Mouse (Mus musculus) layer of hippocampus, postnatal 25 days (tissue): ENCODE measurements around the gene Hoxc10. TPM values are rescaled to one million over a fixed set of nuclear protein-coding genes. Genes with fewer than 3 reads are reported as not detected.

Experiments used
- DNase-seq, 2 experiments: peaks; one replicate each; pipeline ENCODE4 v3.0.0; 2022; ENCODE audit warnings: mixed read lengths in 2 of 2, low spot score in 1 of 2; ENCODE audit errors: extremely low spot score in 1 of 2
- total RNA-seq, 2 experiments: library from RNA; stranded (reverse); gene quantifications; 2 replicates each; pipeline ENCODE4 v1.2.3; 2021

The Hoxc10 gene
- total RNA-seq, 2 experiments from 2014 or later: not detected

GRCm38 (mm10) chr15:102965892-102966775 is 462 bp upstream of the Hoxc10 start:
- DNase-seq: no peak

- DNase-seq: no peak
These were observed 615 bp downstream of the Hoxc10 start, which contains the start of gene Hoxc5 for GRCm38 (mm10) chr15:102967312-102967510. Gene Hoxc5, plus strand, starts transcription at chr15:102967443.

GRCm38 (mm10) chr15:102967511-102968397 is 1.2 kb downstream of the Hoxc10 start:
- DNase-seq: no peak

GRCm38 (mm10) chr15:102969296-102969695 is 2.7 kb downstream of the Hoxc10 start:
- no peak for DNase-seq

GRCm38 (mm10) chr15:102970740-102971139 is 4.1 kb downstream of the Hoxc10 start:
- DNase-seq: peak in 1 of 2 experiments; percentile 33

- DNase-seq: no peak
These were observed 5.7 kb downstream of the Hoxc10 start for GRCm38 (mm10) chr15:102972254-102972653.

- no peak for DNase-seq
These were observed 6.2 kb downstream of the Hoxc10 start for GRCm38 (mm10) chr15:102972753-102973152.

GRCm38 (mm10) chr15:102975034-102975433 is 8.4 kb downstream of the Hoxc10 start:
- DNase-seq: no peak

GRCm38 (mm10) chr15:102975688-102976111 is 9.1 kb downstream of the Hoxc10 start:
- no peak for DNase-seq

- DNase-seq: no peak
These were observed 9.6 kb downstream of the Hoxc10 start, which contains the start of gene Hoxc9 for GRCm38 (mm10) chr15:102976171-102976570. Gene Hoxc9, plus strand, starts transcription at chr15:102976439.

GRCm38 (mm10) chr15:102976631-102977422 is 10.2 kb downstream of the Hoxc10 start:
- no peak for DNase-seq

GRCm38 (mm10) chr15:102977423-102977974 is 10.9 kb downstream of the Hoxc10 start:
- no peak for DNase-seq

GRCm38 (mm10) chr15:102978615-102979515 is 12.3 kb downstream of the Hoxc10 start:
- no peak for DNase-seq

GRCm38 (mm10) chr15:102979936-102980335 is 13.3 kb downstream of the Hoxc10 start:
- no peak for DNase-seq

- no peak for DNase-seq
These were observed 13.8 kb downstream of the Hoxc10 start for GRCm38 (mm10) chr15:102980352-102980751.

- DNase-seq: no peak
These were observed 14.3 kb downstream of the Hoxc10 start for GRCm38 (mm10) chr15:102980912-102981311.

GRCm38 (mm10) chr15:102981379-102982288 is 15.0 kb downstream of the Hoxc10 start:
- DNase-seq: no peak

GRCm38 (mm10) chr15:102983716-102984115 is 17.1 kb downstream of the Hoxc10 start:
- no peak for DNase-seq
